Mouse (Mus musculus) megakaryocyte progenitor cell, adult 5-6 weeks (primary cell): ENCODE results near the gene Mbnl1. TPM values are rescaled to one million over a fixed set of nuclear protein-coding genes. Genes with fewer than 3 reads are reported as not detected.

ENCODE experiments used
- ATAC-seq: replicated peaks from 2 replicates; pipeline ENCODE4 v1.8.0; 2016; ENCODE audit warnings: mild to moderate bottlenecking, moderate TSS enrichment, inconsistent platforms; ENCODE audit not compliant: poor library complexity
- total RNA-seq, 2 experiments: library from RNA; stranded (forward) in 1 of 2; stranded (reverse) in 1 of 2; fragments of 157-497, 149-512 nt in 1 of 2; fragments of 200-1000 nt in 1 of 2; gene quantifications; 2 replicates each; pipeline versions ENCODE4 v1.2.3 to v1.2.4; 2015 to 2017

Mbnl1 gene
- total RNA-seq, 2 experiments from 2014 or later: 545 to 611 TPM

DNA sequence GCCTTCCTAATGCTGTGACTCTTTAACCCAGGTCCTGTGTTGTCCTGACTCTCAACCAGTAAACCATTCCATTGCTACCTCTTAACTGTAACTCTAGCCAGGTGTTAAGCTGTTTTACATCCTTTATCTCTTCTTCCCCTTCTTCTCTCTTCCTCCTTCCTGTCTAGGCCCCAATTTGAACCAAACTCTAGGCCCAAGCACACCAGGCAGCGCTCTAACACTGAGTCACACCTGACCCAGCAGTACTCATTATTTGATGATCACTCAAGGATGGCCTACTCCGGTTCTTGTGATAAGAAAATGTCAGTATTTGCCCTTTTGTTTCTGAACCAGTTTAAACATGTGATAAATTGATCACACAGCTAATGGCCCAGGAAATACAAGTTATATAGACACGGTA, 92.6 kb downstream of the Mbnl1 start:
- no peak for ATAC-seq

DNA sequence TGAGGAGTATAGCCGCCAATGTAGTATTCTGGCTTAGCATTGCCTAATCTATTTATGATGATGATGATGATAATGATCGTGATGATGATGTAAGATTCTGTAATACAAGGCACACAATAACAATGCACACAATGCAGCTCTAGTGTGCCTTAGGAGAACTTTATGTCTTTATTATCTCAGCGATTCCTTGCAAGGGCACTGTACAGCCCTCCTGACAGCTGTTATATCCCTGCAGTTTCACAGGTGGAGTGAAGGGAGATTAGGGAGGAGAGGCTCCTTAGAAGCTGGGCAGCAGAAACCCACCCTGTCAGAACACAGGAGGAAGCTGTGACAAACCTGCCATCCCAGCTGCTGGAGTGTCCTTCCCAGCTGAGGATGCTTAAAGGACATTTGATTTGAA, 93.3 kb downstream of the Mbnl1 start:
- ATAC-seq: no peak

DNA sequence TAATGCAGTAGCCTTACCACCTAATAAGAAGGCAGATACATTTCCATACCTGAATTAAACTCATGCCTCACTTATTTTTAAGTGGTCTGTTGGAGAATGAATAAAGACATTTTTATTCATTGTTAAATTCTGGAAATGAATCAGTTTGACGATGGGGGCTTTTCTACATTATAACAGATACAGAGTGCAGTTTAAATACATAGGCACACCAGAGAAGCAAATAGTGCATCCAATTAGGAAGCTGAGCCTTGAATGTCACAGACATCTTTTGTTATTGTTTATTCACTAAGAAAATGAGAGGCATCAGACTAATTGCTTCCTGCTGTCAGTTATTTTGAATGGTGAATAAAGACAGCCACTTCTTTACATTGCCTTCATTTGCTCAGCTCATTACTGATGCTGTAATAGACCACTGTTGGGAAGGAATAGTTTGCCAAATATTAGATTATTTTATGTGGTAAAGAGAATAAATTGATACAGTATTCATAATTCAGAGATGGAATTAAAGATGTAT, 95.6 kb downstream of the Mbnl1 start:
- ATAC-seq: no peak

DNA sequence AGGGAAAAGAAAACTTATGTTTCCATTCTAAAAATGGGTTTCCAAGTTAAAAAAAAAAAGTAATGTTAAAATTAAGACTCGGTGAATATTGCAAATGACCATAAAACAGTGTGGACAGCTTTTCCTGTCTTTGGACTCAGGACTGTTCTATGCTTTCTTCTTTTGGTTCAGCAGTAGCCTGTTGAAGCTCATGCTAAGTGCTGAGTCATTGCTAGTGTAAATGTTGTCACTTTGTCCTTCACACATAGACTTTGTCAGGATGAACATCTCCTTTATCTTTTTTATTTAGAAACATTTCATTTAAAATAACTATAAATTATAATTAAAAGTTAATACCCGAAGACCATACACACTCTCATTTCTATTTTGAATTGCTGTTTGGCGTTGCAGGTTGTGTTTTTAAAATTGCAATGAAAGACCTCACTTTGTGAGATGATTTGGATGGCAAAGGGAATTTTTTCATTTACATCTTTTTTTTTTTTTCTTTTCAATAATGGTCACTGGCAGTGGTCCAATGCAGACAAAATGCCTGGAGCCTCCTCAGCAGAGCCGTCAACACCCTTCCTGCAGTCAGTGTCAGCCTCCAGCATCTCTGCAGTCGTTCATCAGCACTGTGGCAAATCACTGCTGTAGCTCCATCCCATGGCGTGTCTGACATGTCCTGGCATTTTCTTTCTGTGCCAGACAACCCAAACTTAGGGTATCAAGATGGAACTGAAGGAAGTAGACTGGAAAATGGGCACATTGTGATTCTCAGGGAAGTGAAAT, 96.4 kb downstream of the Mbnl1 start:
- no peak for ATAC-seq

DNA sequence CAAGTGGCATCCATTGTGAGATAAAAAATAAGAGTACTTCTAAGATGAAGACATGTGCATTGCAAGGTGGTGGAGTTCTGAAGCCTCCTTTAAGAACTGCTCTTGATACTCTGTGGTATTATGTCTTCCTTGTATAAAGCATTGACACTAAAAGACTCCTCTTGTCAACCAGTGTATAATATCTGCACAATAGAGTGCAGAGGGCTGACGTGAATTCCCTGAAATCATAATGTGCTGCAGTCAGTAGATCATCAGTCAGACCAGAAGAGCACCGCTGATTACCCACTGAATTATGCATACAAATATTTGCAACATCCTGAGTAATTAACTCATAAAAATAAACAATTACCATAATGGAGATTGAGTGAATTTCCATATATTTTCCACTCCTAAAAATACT, 97.2 kb downstream of the Mbnl1 start:
- no peak for ATAC-seq

DNA sequence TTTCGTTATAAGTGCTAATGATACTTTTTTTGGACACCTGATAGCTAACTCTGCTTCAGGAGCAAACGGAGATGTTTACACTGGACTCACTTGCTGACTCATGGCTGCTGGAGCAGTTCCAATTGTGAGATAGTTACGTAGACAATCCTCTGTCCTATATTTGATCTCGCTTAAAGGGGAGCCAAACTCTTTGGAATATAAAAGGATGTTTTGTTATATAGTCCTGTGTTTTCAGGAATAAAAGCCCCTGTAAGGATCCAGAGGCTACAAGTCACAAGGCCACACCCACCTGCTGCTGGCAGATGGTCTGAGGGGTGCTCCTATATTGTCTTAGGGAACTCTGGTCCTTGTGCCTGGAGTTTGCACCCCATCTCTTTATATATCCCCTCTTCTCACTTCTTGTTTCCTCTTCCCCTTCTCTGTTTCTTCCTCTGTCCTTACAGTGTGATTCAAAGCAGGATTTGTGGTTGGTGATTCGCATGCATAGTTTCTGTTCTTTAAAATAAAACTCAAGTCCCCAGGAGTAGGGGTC, 97.9 kb downstream of the Mbnl1 start:
- peak; percentile 57 for ATAC-seq

DNA sequence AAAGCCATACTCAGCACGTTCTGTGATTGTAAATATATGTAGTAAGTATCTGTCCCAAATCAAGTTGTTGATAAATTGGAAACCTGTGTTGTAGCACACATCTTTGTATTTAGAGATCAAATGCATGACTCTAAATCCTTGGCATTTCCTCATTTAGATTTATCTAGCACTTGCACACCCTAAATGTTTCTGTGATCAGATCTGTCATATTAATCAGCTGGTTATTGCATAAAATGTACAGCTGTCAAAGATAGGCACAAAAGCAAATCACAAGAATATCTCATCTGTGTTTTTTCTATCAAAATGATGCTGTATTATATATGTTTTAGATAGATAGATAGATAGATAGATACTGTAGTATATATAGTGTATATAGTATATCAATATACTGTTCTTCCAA, 98.9 kb downstream of the Mbnl1 start:
- ATAC-seq: no peak

DNA sequence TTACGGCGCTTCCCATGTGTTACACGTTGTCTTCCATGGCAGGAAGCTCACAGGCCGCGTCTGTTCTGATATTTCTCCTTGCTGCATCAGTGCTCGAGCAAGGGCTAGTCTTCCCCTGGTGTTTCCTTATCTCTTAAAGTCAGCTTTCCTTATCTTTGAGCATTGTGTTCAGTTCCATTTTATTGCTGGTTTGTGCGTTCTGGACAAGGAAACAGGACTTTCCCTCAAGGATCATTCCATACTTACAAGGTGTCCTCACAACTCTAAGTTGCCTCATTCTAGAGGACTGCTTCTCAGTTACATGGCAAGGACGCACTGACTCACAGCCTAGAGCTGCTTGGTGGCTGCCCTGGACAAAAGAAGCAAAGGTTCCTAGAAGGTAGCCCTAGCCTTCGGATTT, 101.6 kb downstream of the Mbnl1 start:
- ATAC-seq: peak; percentile 61

DNA sequence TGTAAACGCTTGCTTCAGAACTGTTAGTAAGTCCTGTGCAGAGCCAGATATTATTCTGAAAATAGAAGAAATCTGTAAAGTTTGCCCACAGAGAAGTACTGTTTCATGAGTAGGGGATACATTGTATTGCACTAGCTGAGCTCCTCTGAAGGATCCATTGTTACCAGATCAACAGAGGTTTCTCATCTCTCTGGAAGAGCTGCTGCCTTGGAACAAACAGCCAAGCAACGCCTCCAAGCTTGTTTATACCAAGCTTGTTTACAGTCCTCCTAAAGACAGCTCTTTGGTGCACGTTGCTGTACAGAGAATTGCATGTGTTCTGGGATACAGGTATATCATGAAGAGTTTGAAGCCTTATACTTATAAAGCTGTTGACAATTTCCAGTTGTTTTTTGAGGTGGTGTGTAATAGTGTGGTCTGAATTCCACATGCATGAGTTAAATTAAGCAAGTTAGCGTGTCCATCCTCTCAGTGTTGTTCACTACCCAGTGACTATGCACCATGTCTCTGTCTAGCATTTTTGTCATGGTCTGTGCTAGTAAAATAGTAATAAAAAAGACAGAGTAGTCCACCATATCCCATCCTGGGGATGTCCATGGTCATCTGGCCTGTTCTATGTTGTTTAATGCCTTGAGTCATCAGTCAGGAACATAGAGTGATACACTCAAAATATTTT, 102.4 kb downstream of the Mbnl1 start:
- no peak for ATAC-seq

DNA sequence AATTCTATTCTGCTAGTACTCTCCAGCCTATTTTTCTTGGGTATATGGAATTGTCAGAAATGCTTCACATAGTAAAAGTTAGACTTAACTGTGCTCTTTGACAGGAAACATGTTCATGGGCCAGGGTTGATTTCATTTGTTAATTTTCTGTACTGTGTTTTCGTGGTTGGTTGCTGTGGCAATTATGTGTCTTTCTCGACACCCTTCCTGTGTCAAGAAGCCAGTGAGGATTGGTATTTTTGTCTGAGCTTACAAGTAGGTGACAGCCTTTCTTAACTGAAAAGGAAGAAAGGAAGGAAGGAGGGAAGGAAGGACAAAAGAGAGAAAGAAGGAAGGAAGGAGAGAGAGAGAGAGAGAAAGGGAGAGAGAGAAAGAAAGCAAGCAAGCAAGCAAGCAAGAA, 103.3 kb downstream of the Mbnl1 start:
- ATAC-seq: no peak

DNA sequence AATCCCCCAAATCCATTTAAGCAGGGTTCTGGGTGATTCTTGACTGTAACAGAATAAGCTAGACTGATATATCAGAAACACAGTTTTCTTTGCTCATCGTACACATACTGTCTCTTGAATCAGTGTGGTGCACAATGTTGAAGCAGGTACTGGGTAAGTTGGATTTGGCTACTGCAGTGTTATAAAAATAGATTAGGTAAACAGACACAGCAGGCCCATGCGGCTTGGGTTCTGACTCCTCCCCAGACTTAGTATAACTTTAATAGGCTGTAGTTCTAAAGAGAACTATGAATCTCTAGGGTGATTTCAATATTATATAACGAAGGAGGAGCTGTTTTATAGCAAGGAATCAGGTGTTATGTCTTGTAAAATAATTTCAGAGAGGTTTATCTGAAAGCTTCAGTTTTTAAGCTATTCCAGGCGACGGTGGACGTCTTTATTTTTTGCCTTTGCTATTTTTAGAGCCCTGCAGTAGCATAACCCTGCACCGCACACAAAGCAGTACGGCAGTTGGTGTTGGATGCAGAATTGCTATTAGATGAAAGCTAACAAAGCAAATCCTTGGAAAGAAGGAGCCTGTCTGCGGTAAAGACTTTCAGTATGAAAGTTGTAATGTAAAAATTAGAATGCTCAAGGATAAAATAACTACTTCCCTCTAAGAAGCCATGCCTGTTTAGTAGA, 103.9 kb downstream of the Mbnl1 start:
- ATAC-seq: peak; percentile 13; the same call in 1 of the 2 replicates

DNA sequence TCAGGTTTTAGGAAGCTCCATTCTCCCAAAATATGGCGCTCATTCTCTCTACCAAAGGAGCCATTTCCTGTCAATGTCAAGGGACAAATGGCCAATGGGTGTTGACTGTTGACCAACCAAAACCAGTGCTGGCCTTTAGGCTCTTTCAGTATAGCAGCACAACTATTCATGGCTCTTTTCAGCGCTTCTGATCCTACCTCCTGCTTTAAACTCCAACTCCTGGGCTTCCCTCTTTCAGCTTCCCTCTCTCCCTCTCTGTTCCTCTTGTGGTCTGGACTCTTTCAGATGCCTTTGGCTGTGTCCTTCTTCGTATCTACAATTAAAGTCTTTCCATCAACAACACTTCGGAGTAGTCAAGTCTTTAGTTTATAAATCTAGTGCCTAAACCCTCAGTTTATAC, 107.2 kb downstream of the Mbnl1 start:
- peak; percentile 29; the same call in 1 of the 2 replicates for ATAC-seq

DNA sequence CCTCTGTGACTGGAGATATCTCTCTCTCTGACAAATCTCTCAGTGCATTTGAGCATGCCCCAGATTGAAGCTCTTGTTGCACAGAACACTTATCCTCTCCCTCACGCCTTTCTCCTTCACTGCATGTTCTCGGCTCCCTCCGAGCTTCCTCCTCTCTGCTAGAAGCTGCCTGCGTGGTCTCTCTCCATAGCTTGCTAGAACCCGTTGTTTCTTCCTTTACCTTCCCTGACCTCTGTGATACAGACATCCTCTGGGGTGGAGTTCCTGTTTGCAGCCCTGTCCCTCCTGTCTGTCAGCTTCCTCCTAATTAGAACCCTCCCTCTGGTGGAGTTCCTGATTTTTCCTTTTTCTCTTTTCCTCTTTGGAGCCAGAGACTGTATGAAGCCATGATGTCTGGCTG, 108.1 kb downstream of the Mbnl1 start:
- peak; percentile 71 for ATAC-seq

DNA sequence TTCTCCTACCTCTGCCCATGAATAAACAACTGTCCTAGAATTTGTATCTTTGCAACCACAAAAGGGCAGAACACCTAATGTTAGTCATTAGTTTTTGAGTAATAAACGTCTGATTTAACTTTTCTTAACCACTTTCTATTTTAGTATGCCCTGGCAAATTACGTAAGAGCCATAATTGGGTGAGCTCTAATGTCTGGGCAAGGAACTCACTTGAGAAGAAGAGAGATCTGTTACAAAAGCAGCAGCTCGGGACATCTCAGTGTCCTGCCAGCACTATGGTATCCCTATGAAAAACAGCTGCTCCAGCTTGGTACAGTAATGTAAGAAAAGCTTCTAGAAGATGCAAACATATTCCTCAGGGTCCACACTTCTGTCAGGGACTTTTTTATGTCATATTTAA, 109.5 kb downstream of the Mbnl1 start:
- ATAC-seq: peak; percentile 13

DNA sequence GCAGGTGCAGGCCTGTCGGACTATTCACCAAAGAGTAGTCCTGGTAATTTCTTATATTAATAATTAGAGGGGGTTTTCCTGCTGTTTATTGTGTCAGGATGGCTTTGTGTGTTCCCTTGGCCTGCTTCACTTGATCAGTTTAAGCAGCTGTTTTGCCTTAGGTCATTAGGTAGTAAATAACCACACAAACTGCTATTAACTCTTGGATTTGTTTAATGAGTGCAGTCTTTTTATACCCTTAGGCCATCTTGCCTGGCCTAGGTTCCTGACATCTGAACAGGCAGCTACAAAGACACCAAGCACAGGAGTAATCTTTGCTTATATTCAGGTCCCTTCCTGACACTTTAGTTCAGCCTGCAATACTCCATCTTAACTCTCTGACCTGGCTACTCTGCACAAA, 110.0 kb downstream of the Mbnl1 start:
- ATAC-seq: no peak

DNA sequence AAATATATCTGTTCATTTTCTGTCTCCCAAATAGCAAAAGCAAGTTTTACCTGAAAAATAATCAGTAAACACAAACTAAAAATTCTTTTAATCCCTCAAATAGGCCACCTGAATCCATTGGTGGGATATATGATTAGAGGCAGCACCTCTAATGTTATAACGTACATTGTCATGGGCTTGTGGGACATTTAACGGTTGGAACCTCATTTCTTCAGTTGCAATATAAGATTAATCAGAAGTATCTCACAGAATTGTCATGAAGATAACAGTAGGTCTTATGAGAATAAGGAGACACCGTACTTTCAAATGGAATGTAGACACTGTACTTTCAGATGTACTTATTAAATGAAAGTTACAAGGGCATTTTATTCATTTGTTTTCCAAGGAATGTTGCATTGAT, 112.1 kb downstream of the Mbnl1 start:
- no peak for ATAC-seq

DNA sequence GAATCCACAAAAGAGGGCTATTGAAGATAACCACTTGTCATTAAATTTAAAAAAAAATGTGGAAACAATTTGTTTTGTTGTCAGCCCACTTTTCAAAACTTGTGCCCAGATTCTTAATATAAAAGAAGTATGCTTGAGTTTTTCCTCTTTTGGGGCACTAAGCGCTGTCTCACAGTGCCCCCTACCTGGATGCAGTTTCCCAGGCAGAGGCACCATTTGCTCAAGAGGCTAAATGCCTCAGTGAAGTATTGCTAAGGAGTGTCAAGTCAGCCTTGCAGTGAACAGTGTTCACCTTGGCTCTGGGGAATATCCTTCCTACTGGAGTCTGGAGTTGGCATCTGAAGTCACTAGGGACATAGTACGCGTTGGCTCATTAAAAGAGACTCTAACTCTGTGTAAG, 113.4 kb downstream of the Mbnl1 start:
- no peak for ATAC-seq

DNA sequence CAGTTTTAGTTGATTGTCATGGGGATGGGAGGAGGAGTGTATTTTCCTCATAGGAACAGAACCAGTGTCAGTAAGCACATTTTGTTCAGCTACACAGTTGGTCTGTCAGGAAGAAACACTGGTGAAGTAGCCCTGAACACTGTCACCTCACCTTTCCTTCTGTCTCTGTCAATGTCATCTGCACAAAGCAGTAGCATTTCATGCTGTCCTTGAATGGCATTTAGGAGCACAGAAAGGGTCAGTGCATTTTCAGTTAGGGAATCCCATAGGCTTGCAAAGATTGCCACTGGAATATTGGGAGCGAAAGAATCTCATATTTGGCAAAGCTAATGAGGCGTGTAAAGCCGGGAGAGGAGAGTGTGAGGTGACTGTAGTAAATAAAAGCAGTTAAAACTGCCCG, 114.5 kb downstream of the Mbnl1 start:
- no peak for ATAC-seq

DNA sequence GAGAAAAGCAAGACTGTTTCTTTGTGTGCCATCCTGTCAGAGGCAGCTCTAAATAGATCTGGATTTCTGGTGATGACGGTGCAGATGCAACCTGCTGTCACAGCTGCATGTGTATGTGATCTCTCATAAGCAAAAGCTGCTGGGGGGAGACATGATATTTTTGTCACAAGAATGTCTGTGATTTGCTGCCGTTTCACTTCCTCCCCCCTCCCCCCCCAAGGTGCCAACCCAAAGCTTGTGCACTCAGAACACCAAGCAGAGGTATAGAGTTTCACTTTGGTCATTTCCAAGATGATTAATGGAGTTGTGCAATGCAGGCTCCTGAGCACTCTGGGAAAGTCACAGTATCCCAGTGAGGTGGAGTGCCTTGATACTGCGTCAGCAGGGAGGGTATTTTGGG, 116.7 kb downstream of the Mbnl1 start:
- ATAC-seq: peak; percentile 23

DNA sequence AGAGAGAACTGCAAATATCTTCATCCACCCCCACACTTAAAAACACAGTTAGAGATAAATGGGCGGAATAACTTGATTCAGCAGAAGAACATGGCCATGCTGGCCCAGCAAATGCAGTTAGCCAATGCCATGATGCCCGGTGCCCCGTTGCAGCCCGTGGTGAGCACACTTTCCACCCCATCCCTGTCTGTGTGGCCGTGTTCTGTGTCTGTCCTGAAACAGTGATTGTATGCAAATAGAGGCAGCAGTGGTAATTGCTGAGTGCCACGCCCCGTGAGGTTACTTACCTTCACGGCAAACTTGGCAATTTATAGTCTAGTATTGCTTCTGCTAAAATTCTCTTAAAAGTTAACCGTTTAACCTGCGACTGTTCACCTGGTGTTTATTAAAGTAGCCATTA, 123.0 kb downstream of the Mbnl1 start:
- no peak for ATAC-seq

DNA sequence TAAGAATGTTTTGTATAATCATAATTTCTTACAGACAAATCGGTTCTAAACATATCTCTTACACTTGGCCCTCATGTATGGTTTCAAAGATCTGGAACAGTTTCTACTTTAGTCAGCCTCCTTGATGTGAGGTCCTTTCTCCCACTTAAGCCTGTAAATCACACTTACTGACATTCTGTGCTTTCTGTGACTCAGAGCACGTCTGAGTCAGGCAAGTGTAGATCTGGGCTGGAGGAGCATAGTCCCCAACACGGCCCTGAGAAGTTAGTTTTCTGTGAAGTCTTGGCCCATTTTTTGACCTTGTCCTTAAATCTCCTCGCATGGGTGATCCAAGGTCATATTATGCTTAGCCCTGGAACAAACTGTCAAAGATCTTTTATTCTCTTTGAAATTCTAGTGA, 124.4 kb downstream of the Mbnl1 start:
- ATAC-seq: no peak

DNA sequence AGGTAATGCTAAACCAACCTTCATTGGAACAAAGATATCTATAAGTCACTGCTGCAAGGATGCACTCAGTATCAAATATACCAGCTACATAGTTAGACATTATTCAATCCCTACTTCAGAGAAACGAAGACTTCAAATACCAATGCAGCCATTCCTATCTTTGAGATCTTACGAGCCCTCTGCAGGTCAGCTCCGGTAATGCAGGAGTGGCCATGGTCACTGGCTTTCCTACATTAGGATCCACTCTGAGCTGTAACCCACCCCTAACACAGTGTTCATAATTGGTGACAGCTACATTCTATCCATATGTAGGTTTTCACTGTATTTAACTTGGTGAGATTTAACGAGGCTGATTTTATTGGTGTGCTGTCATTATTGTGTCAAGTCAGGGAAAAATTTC, 129.1 kb downstream of the Mbnl1 start:
- ATAC-seq: peak; percentile 53
